Mouse (Mus musculus): Measurements from ENCODE around the gene Grin2d.

Grin2d gene

DNA sequence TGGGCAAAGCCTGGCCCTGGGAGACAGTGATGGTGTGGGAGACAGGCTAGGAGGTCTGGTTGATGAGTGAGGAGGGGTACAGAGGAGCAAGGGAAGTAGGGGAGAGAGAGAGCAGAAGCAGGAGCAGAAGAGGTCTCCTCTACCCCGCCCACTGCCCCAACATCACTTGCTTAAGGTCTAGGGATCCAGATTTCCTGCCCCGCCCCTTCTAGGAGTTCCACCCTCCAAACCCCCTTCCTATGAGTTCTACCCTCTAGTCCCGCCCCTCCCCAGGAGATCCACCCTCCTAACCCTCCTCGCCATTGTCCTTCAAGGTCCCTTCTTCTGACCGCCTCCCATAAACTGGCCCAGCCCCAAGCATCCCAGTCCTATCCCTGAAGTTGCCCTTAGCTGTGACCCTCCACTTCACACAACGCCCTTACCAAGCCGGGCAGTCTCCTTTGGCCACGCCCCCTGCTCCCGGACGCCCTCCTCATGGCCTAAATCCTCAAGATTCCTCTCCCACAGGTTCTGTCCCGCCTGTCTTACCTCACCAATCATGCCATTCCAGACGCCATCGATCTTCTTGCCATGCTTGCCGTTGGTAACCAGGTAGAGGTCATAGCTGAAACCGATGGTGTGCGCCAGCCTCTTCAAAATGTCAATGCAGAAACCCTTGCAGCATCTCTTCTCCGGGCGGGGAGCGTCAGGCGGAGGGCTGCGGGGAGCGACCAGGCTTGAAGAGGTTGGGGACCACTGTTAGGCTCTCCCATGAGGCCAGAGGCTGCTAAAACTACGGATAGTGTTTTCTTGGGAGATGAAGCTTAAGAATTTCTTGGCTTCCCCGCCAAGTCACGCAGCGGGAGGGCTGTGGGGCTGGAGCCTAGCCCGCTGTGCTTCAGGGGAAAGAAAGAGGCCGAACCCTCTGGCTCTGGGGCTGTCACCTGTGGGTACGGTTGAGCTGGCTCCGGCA lies 21.0 kb downstream of the Grin2d start:
- DNase-seq (ENCODE audit: inconsistent age in 2 of 2, low spot score in 1 of 2) = no peak

DNA sequence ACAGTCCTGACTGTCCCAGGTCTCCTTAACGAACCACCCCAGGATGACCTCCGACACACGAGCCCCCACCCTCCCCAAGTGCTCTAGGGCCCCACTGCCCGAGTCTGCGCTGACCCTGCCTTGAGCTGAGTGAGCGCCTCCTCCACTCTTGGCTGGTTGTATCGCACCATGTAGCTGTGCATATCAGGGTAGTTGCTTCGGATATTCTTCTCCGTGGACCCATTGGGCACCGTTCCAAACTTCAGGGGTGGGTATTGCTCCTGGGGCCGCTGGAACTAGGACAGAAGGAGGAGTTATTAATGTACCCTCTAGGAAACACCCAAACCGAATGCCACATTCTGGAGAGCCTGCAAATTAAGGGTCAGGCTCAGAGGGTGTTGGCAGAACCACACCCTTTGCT lies 25.1 kb downstream of the Grin2d start:
- DNase-seq (ENCODE audit: inconsistent age in 2 of 2, low spot score in 1 of 2) = no peak

DNA sequence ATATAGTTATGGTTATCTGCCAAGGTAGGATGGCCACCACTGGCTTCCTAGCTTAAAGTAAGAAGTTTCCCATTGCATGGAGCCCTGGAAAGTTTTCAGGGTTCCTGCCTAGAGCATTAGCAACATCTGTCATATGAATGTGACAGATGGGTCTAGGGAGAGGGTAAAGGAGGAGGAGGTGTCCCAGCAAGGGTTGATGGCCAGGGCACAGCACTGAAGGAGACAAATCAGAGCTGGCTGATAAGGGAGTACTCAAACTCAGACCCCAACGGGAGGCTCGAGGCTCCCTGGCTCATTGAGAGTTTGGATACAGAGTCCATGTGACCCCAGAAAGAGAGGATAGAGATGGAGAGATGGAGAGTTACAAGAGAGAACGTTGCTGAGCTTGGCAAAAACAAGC lies 27.5 kb downstream of the Grin2d start:
- peak; percentile 26 to 69 for DNase-seq (ENCODE audit: inconsistent age in 2 of 2, low spot score in 1 of 2)

DNA sequence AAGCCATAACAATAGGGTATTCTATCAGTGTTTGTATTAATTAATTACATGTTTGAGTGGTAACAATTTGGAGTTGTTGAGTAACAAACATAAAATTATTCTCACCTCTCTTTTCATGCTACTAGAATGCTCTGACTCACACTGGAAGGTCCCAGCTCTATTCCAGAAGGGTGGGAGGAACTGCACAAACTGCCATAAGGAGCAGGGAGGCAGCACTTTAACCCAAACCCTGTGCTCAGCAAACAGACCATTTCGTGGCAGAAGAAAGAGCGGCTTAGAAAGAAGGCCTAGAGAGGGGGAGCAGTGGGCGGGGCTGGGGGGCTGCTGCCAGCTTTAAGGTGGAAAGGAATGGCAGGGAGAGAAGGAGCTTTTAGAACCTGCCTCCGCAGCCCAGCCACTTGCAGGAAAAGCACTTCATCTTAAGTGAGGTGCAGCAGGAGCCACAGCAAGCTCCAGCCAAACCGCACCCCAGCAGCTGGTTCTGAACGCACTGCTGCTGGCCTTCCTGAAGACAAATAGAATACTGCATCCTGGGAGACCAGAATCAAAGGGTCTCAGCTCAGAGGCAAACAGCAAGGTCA lies 29.6 kb downstream of the Grin2d start:
- no peak for DNase-seq (ENCODE audit: inconsistent age in 2 of 2, low spot score in 1 of 2)

DNA sequence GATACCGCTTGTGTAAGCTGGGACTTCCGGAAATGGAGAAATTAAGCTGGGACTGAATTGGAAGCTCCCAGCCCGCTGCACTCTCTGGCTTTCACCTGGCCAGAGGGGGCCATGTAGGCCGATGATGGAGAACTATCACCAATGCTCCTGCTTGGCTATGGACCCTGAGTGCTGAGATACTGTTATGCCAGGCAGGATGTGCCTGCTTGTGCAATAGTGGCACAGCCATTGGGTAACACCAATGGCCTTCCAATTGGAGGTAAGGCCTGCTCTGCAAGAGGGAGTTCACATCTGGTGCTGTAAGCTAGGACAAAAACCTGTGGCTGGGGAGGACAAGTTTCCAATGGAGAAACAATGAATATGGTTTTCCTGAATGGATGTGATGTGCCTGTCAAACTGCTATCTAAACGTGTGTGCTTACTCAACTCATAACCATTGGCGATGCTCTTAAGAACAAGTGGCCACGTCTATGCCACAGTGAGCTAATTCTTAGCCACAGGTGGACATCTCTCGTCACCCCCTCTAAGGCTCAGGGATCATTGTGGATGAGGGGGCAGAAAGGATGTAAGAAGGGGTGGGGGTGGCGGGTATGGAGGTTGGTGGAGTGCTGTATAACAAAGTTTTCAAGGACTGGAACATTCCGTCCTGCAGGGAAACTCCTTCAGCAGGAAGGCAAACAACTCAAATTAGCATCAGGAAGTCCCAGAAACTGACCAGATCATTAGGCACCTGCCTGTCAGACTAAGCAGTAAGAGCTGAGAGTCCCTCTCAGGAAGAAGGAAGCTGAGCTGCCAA lies 35.0 kb downstream of the Grin2d start:
- DNase-seq (ENCODE audit: inconsistent age in 2 of 2, low spot score in 1 of 2) = no peak

DNA sequence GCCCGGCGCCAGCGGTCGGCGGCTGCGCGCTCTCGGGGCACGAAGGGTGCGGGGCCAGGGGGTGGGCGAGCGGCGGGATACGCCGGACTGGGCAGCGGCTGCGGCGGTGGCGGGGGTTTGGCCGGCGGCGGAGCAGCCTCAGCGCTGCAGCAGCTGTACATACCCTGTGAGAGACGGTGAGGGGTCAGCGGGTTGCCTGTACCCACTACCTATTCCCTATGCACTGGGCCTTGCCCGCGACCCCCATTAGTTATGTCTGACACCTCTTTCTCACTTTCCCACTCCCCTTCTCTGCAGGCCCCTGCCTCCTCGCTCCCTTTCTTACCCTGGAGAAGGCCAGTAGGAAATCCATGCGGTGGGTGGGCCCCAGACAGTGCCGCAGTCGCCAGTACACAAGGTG lies 44.3 kb downstream of the Grin2d start:
- DNase-seq (ENCODE audit: inconsistent age in 2 of 2, low spot score in 1 of 2) = no peak

DNA sequence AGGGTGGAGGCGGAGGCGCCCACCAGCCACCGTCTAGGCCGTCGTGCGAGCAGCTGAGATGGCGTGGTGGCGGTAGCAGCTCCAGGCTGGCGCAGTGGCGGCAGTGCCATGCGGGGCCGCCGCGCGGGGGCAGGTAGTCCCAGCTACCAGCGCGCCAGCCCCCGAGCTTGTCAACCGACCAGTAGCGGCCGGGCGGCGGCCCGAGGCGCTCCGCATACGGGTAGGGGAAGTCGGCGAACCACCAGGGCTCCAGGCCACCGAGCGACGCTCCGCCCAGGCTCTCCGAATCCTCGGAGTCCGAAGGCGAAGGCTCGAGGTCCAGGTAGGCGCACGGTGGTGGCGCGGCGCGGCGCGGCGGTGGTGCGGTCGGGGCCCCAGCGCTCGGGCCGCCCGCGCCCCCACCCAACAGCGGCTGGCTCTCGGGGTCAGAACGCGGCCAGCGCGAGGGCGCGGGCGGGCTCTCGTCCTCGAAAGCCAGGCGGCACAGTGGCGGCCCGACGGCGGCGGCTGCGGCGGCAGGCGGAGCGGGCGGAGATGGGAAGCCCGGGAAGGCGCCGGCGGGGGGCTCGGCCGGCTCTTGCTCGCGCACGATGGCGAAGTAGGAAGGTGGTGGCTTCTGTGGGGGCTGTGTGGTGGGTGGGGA lies 44.9 kb downstream of the Grin2d start:
- DNase-seq (ENCODE audit: inconsistent age in 2 of 2, low spot score in 1 of 2) = peak in 1 of 2 experiments; percentile 54

DNA sequence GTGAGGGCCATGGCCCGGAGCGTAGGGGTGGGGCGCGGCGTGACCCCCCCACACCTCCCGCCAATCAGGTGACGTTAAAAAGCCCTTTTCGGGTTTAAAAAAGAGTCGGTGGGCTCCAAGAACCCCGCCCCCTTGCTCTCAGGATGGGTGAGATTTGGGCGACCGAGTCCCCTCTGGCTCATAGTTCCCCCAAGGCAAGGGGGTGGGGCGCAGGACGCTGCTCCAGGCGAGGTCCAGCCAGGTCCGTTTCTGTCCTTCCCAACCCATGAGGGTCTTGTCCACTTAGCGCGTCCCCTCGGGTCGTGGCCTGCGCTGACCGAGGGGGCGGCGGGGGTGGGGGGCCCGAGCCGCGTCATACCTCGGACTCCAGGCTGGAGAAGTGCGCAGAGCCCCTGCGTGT lies 45.8 kb downstream of the Grin2d start:
- DNase-seq (ENCODE audit: inconsistent age in 2 of 2, low spot score in 1 of 2) = no peak

DNA sequence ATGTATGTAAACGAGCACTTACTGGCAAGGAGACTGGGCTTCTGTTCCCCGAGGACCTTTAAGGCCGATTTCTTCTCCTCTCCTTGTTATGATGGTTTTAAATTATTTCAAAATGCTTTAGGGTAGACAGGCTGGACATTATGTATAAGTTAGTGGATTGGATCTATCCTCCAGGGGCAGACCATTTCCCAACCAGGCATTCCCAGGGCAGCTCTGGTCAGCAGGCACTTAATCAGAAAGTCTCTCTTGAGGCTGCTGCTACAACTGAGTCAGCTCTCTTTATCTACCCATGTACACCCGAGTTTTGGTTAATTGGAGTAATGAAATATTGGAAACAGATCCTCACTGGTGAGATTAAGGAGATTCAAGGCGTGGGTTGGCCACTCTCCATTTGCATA lies 47.1 kb downstream of the Grin2d start:
- DNase-seq (ENCODE audit: inconsistent age in 2 of 2, low spot score in 1 of 2) = no peak

DNA sequence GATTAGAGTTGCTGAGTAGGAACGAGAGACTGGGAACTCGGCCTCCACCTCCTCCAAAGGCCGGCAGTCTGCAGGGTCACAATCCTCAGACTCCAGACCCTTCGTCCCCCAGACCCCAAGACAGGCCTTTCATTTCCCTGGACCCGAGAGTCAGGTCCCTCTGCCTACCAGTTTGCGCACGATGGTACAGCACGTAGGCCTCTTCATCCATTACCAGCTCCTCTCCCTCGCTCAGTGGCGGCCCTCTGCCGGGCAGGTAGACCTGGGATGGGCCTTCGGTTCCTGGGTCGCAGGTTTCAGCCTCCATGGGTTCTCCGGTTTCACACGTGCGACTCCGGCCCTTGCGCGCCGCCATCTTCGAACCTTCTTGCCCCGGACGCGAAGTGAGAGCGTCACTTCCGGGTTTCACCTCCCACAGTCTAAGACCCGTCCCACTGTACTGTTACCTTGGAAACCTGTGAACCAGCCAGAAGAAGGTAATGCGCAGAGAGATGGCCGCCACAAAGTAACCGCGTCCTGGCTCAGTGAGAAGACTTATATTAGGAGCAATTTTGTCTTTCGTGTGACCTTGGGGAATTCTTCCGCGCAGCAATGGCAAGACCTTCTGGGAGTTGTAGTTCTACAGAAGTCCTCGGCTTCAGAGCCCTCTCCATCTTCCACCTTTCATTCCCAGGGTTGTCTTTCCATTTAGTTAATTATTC lies 47.6 kb downstream of the Grin2d start, which contains the start of gene Grwd1:
TSS of gene Grwd1 (minus strand) at position 518 of the 701 bp plus-strand sequence.
- peak; percentile 89 to 96 for DNase-seq (ENCODE audit: inconsistent age in 2 of 2, low spot score in 1 of 2)

DNA sequence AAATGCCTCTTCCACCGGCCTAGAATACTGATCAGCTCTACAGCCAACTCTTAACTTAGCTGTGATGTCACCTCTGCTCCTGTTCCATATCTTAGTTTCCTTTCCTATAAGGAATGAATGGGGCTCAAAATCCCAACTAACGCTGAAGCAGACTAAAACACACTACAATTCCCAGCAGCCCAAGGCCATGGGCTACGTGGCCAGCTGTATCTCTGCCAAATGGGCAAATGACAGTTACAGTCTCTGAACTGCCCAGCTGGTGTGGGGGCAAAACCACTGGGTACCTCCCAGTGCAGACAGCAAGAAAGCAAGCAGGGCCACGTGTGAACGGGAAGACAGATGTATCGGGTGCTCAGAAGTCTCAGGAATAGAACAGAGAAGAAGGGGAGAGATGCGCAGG lies 51.5 kb downstream of the Grin2d start:
- peak in 1 of 2 experiments; percentile 66 for DNase-seq (ENCODE audit: inconsistent age in 2 of 2, low spot score in 1 of 2)

DNA sequence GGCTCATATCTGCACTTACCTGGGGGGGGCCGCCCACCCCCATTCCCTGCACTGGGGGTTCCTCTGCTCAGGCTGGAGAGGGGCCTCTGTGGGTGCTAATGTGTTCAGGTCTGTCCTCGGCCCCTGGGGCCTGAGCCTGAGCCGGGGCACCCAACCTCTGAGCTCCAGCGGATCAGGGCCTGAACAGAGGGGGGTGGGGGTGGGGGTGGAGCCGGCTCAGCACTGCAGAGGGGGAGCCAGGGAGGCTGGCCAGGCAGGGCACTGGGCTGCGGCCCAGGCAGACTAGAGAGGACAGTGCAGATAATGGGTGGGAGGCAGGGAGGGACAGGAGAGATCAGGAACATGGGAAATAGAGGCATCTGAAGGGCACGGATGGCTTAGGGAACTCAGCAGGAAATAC lies 53.6 kb downstream of the Grin2d start, which contains the start of gene Kcnj14:
TSS of gene Kcnj14 (minus strand) at position 185 of the 400 bp plus-strand sequence.
- no peak for DNase-seq (ENCODE audit: inconsistent age in 2 of 2, low spot score in 1 of 2)

DNA sequence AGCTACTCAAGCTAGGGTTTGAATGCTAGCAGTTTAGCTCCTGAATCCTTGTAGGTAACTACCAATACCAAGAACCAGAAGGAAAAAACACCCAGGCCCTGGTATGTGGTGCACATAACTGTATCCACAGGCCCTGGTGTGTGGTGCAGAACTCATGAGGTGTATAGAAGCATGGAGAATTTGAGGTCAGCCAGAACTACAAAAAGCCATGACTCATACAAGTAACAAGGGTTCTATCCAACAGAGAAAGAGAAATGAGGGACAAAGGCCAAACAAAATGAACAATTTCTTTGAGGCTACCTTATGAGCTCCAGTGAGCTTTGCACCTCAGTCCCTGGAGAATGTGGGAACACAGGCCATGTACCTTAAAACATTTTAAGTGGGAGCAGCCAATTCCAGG lies 57.3 kb downstream of the Grin2d start:
- no peak for DNase-seq (ENCODE audit: inconsistent age in 2 of 2, low spot score in 1 of 2)

DNA sequence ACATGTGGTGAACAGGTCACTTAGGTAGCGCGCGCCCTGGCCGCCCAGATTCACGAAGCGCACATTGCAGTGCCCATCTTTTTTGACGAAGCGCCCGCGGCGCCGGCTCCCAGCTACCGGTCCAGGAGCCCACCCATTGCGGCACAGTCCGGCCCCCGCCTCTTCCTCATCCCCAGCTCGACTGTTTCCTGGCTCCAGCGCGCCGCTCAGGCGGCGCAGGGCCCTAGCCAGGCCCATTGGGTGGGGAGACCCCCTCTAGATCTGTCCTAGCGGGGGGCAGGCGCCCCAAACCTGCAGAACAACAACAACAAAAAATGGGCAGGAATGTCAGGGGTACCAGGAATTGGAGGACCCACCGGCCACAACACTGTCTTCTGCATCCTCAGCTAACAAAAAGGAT lies 58.3 kb downstream of the Grin2d start:
- DNase-seq (ENCODE audit: inconsistent age in 2 of 2, low spot score in 1 of 2) = no peak

DNA sequence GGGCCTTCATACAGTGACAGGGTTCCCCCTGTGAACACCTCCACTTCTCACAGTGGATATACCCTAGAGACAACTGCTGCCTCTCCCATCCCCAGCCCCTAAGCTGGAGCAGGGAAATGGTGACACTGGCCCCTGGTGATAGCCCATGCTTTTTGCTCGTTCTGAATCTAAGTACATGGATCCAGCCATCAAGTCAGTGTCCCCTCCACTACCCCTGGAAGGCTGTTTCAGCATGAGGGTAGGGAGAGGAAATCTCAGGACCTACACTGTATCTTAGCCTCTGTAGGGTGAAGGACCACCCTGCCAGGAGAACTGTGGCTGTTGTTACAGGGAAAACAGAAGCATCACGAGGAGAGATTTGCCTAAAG lies 62.2 kb downstream of the Grin2d start:
- DNase-seq (ENCODE audit: inconsistent age in 2 of 2, low spot score in 1 of 2) = no peak

DNA sequence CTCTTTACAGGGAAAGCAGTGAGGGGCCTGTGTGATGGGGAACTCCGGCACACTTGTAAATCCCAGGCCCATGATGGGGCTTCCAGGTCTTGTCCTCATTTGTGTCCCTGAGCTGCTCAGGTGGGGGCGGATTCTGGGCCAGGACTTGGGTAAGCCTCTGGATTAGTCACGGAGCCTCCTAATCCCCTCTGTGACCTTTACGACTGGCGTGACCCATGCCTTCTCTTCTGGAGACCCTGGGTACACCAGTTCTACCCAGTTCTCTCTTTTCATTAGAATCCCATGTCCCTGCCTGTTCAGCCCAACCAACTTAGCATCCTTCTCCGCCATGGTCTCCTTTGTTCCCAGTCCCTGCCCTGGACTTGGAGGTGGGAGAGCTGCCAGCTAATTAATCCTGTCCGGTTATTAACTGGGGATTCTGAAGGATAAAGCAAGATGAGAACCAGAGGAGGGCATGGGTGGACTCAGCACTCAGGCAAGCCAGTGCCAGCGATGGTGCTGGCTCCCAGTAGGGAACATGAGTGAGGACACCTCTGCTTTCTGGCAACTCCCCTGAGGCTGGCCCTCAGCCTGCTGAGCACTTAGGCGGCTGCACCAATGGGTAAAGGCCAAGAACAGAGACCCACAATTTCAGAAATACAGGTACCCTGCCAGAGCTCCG lies 62.7 kb downstream of the Grin2d start:
- peak in 1 of 2 experiments; percentile 51 for DNase-seq (ENCODE audit: inconsistent age in 2 of 2, low spot score in 1 of 2)

DNA sequence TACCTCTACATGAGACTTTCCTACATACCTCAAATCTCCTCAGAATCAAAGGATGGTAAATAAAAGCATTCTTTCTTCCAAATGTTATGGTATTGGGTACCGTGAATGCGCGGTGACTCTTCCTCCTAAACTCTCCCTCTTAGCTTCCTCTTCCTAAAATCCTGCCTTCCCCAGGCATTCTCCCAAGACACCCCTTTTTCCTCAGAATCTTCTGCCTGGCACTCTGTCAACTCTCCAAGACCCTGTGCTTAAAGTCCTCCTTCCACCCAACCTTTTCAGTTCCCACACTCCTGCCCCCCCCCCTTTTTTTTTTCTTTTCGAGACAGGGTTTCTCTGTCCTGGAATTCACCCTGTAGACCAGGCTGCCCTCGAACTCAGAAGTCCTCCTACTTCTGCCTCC lies 63.3 kb downstream of the Grin2d start:
- no peak for DNase-seq (ENCODE audit: inconsistent age in 2 of 2, low spot score in 1 of 2)

DNA sequence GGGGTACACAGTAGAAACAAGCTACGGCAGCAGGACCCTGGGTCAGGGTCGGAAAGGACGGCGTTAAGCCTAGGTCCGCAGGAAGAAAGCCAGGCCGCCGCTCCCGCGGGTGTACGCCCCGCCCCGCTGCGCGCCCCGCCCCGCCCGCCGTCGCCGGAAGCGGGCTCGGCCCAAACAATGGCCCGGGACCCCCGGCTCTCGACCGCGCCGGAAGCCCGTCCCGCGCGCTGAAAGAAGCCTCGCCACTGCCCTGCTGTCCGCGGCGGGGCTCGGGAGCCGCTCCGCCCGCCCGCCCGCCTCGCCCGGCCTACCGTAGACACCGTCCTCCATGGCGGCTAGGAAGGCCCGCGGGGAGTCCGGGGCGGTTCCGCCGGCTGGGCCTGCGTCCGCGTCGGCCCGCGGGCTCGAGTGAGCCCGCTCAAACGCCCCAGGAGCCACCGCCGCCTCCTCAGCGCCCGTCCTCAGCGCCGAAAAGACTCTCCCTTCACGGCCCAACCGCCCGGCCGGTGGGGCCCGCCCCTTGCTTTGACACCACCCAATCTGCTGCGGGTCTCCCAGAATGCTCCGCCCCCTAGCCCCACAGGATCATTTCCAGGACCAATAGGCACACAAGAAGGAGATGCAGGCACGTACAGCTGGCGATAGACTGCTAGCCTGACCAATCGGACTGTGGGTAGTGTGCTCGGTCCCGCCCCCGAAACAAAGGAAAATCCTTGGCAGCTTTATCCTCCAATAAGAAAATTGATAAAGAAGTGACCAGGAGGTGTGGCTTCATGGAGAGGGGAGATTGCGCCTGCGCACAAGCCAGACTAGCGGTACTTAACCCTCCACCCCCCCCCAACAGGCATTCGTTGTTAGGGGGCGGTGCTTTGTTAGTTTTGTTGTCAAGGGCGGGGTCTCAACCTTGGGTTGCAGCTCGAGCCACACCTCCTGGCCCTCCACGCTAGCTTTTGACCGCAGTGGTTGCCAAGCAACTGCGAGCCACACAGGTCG lies 64.1 kb downstream of the Grin2d start, which contains the start of gene Cyth2:
TSS of gene Cyth2 (minus strand) at position 795 of the 993 bp plus-strand sequence.
- DNase-seq (ENCODE audit: inconsistent age in 2 of 2, low spot score in 1 of 2) = peak; percentile 99 to 100

DNA sequence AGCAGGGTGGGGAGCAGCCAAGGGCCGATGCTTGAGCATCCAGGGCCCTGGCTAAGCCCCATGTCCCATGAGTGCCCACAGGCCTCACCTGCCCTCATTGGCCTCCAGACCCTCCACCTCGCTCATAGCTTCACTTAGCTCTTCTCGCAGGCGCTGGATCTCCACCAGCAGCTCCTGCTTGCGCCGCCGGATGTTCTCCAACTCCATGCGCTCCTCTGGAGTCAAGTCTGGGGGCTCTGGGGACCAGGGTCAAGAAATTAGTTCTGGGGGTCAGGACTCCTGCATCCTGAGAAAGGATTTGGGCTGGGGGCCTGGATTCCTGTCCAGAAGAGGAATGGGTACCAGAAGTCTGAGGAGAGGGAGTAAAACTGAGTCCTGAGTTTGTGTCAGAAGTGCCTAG lies 65.3 kb downstream of the Grin2d start:
- peak in 1 of 2 experiments; percentile 43 for DNase-seq (ENCODE audit: inconsistent age in 2 of 2, low spot score in 1 of 2)
